Mouse (Mus musculus): Measurements from ENCODE around the gene Acoxl.

The Acoxl gene

DNA sequence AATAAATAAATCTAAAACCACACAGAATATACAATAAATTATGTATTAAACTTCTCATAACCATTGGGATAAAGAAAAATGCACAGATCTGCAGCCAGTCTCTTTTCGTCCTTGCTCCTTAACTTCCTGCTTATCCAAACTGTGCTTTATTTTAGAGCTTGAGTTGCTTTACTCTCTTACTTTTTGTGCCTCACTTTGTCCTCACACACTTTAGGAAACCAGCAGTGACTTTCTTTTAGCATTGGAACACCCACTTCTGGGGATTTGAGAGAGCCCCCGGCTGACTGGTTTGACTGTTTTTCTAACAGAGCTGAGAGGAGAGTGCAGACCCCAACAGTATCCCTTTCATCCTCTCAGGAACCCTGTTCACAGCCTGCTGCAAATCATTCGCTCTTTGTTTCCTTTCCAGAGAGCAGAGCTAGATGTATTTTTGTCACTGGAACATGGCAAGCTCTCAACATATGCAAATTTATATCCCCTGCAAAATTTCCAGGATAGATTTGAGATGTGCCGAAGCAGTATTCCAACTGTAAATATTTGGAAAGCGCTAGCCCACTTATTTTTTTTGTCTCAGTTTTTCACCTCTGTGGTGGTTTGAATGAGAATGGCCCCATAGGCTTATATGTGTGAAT is 199.7 kb downstream of the Acoxl start:
- DNase-seq, result no peak

DNA sequence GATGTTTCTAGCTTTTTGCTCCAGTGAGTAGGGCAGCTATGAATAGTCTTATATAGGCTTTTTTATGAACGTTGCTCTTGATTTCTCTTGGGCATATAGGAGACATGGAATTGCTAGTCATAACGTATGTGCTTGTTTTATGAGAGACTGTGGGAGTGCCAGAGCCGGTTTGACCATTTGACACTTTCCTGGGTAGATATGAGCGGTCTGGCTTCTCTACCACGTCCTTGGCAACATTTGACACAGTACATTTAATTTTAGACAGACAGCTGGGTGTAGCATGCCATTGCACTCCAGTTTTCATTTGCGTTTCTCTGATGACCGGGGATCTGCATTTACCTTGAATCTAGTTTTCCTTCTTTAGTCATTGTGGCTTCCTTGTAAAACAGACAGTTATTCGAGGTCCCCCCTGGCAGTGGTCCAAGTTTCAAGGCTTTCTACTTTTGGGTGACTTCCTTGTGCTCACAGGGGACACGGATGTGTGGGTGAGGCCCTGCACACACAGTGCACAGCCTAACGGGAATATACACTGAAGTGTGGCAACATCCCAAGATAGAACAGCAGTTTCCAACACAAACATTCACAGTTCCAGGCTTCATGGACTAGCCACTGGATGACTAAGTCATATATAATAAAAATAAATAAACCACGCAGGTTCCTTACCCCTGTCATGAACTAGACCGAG is 202.5 kb downstream of the Acoxl start:
- no peak for DNase-seq

DNA sequence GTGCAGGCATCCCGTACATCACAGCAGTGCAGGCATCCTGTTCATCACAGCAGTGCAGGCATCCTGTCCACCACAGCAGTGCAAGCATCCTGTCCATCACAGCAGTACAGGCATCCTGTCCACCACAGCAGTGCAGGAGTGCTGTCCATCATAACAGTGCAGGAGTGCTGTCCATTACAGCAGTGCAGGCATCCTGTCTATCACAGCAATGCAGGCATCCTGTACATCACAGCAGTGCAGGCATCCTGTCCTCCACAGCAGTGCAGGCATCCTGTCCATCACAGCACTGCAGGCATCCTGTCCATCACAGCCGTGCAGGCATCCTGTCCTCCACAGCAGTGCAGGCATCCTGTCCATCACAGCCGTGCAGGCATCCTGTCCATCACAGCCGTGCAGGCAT is 207.8 kb downstream of the Acoxl start:
- no peak for DNase-seq

DNA sequence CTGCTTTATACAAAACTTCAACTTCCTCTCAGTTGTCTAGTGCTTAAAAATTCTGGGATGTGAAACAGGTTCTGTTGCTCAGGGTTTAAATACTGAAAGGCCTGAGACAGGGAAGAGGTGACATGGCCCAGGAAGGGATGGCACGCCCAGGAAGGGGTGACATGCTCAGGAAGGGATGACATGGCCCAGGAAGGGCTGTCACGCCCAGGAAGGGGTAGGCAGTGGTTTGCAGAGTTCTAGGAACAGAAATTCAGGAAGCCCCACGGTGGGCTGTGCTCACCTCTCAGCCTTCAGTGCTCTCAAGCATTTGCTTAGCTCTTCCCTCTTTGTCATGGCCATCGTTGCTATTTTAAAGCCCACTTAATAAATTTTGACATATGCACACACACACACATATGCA is 216.2 kb downstream of the Acoxl start:
- DNase-seq, result no peak

DNA sequence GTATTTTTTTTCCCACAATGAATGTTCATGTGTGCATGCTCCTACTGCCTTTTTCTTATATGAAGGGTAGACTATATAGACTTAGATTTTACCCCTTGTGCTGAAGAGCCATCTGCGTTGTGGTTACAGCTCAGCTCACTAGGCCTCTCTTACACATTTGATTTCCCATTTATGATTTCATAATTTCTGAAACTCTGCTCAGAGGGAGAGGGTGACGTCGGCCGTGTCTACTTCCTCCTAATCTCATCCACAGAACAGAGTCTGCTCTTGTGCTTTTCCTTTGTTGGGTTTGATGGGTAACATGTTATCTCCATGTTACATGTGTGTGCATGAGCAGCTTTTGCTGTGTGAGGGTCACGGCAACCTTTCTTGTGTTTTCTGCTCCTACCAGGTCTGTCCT is 219.2 kb downstream of the Acoxl start:
- DNase-seq, result no peak

DNA sequence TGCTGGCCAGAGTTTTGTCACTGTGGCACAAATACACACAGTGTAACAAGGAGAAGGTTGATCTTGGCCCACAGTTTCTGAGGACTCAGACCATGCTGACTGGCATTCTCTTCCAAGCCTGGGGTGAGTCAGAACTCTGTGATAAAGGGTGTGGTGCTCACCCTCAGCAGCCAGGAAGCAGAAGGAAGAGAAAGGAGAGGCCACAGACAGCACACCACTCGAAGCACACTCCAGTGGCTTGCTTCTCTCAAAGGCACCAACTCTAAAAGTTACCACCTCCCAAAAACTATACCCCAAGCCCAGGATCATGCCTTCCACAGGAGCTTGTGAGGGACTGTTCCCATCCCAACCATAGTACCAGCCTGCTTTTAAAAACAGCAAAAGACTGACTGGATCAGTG is 220.0 kb downstream of the Acoxl start:
- DNase-seq, result no peak

DNA sequence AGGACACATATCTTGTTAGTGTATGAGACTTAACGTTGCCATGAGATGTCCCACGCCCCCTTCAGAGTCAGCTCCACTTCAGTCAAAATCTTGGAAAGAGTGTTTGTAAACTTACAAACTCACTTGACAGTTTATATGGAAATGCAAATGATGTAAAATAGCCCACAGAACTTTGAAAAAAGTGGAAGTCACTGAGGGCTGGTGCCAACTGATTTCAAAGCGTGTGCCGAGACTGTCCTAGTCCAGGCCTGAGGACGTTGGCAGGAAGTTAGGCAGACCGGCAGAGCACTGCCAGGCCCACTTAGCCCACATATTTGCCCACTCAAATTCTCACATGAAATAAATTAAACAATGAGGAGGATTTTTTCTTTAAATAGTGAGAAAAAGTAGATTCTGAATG is 221.5 kb downstream of the Acoxl start:
- no peak for DNase-seq

DNA sequence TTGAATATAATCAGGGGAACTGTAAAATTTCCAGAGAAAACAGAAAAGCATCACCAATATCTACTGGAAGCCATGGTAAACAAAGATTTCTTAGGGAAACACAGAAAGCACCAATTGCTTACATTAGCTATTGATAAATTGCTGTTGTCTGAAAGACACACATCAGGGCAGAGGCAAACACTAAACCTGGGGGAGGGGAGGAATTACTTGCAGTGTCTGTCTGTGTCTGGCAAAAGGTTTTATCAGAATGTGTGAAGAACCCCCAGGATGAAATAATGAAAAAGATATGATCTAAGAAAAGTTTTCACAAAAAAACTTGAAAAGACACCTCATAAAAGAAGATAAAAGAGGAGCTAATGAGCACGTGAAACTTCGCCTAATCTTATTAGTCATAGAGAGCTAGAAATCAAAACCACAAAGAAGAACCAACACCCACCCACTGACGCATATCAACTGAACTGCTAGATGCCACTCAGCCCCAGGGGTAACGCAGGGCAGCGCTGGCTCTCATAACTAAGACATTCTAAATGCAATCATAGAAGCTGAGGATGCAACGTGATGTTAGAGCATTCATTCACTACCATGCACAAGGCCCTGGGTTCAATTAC is 222.1 kb downstream of the Acoxl start:
- DNase-seq, result no peak

DNA sequence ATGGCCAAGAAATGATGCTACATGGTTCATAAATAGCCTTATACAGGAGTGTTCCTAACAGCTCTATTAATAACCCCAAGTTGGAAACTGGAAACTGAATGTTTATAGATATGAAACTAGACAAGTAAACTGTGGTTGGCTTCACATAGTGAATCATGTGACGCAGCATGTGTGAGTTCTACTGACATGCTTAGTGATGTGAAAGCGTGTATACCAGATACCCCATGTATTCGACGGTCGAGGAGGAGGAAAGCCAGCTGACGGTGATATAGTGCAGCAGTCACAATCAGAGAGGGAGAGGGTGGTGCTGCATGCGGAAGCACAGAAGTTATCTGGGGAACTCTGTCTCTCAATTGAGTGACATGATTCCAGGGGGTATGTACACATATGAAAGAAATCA is 222.8 kb downstream of the Acoxl start:
- no peak for DNase-seq

DNA sequence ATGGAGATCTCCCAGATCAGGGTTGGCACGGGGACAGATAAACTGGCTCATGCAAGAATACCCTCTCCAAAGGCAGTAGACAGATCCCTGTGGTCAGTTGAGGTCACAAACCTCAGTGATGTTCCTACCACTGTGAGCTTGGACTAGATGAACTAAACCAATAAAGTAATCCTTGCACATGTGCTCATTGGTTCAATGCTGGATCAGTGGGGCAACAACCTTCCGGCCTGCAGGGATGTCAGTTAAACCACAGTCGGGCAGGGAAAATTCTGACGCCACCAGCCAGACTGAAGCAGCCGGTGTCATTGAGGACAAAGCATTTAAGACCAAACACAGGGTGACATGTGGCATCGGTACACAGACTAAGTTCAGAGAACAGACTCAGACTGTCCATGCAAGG is 224.1 kb downstream of the Acoxl start:
- no peak for DNase-seq

DNA sequence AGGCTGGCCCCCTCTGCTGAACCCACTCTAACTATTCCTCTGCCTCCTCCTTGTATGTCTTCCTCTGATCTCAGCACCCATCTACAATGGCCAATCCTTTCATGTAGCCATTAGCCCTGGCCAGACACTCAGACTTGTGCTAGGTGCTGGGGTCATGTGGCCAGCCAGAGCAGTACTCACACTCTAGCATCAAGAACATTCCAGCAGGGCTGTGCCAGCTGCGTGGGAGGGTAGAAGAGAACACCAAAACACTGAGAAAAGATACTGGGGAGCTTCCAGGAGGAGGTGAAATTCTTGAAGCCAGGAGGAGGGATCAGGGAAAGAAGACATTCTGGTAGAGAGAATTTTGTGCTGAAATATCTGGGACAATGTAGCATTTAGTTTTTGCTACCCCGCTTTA is 226.3 kb downstream of the Acoxl start:
- no peak for DNase-seq

DNA sequence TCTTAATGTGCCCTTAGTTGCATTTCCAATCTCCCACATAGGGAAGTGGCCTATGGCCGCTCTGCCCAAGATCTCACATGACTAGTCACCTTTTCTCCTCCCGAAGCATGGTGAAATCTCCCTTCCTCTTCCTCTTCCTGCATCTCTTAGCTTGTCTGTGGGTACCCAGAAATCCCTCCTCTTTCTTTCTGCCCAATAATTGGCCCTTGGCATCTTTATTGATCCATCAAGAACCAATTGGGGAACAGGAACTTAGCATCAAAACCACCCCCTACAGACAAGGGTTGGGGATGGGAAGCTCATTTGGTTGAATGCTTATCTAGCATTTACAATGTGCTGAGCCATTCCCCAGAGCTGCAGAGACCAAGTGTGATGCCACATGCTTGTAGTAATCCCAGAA is 226.9 kb downstream of the Acoxl start:
- no peak for DNase-seq

DNA sequence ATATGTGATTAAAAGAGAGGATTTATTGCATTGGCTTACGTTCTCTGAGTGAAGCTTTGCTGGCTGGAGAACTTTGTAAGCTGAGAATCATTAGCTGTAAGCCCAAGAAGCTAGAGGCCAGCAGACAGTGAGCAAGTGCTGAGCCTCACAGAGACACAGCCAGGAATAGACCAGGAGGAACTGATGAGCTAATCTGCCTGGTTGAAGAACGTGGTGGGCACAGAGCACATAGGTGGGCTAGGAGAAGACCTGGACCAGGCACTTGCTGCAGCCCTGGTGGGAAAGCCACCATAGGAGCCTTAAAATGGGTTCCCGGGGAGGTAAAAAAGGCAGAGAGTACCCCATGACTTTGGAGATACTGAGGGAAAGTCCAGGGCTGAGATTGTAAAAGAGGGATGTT is 228.5 kb downstream of the Acoxl start:
- DNase-seq, result no peak

DNA sequence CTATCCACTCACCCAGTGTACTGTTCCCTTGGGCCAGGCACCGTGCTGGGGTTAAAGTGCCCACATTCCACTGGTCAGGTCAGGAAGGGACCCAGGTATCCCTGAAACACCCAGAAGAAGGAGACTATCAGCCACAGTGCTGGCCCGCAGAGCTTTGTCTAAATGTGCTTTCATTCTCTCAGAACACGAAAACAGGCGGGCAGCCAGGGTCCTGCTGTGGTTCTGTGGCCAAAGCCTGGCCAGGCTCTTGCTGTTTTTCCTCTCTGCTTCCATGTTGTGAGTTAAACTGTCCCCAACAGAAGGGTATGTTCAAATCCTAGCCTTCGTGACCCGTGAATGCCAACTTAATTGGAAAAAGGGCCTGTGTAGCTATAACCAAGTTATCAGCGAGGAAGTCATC is 228.9 kb downstream of the Acoxl start:
- no peak for DNase-seq

DNA sequence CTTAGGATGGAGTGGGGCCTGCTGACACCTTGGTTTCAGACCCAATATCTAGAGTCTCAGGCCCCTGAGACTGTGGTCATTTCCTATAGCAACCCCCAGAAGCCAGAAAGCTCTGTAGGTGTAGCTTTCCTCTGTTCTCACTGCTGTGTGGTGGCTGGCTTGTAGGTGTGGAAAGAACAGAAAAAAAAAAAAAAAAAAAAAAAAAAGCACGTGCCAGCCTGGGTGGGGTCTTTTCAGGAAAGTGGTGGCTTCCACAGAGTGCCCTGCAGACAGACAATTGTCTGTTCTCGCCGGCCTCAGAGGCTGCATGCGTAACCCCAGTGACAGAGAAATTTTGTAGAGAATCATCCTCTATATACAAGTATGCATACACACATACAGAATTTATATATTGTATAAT is 229.5 kb downstream of the Acoxl start:
- no peak for DNase-seq

DNA sequence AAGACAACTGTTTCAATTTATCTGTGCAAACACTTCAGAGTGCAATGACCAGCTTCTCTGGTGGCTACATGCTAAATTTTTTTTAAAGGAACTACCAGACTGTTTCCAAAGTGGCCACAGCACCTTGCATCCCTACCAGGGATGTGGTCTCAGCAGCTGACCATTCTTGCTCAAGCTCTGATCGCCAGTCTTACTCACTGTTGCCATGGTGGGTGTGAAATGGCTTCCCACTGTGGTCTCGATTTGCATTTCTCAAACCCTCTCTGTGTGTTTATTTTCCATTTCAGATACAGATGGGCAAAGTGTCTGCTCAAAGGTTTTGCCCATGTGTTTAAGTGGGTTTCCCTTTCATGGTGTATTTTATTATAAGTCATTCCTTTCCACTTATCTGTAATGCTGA is 230.3 kb downstream of the Acoxl start:
- no peak for DNase-seq

DNA sequence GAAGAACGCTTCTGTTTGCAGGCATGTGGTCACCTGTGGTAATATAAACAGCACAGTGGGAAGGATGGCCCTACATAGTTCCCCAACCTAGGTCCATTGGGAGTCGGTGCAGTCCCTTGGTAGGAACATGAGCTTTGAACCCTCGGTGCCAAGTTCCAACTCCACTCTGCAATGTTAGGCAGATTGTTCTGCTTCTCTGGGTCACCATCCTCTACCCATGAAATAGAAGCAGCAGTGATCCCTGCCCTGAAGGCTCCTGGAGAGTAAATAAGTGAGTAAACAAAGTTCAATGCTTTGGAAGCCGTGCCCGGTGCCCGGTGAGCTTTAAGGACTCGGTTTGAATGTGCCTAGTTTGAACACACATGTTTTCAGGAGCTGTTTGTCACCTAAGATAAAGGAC is 233.1 kb downstream of the Acoxl start:
- no peak for DNase-seq

DNA sequence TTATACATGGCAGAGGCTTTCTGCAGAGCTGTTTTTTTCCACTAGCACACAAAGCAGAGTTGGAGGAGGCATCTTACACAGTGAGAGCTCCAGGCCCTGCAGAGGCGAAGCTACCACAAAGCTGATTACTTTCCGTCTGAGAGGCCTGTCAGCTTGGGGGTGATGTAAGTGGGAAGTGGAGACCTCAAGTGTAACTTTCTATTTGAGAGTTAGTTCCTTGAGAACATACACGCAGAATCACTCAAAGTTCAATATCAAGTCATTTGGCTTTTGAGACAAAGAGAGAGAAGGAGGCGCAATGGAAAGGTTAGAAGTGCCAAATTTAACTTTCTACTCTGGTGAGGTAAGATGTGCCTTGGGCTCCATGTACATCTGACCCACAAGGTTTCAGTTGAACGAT is 234.3 kb downstream of the Acoxl start:
- no peak for DNase-seq

DNA sequence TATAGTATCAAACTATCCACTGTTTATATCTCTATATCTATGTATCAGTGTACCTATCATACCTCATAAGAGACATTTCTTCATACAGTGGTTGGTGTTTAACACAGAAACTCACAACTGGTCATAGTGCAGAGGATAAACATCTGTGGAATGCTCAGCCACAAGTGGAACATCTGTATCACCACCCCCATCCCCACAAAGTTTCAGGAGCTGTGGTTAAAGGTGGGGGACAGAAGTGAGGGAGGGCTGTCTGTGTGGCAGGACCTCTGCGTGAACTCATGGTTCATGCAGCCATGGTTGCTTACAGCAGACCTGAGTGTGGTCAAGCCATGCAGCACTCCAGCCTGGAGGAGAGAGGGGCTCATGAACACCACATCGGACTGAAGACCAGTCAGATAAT is 234.9 kb downstream of the Acoxl start:
- DNase-seq, result no peak

DNA sequence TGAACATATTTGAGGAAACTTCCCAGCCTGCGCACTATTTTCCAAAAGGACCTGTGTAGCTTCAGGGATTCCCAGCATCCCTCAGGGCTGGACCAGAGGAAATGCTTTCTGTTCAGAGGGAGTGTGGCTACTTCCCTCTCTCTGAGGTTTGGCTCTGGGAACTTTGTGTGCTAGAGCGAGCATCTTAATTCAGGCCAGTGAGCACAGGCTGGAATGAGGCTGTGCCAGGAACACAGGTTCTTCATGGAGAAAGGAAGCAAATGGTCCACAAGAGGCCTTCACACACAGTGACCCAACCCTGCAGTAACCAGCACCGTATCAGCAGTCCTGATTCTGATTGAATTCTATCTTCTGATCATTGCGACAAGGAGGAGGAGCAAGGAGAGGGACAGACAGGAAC is 238.3 kb downstream of the Acoxl start:
- no peak for DNase-seq

DNA sequence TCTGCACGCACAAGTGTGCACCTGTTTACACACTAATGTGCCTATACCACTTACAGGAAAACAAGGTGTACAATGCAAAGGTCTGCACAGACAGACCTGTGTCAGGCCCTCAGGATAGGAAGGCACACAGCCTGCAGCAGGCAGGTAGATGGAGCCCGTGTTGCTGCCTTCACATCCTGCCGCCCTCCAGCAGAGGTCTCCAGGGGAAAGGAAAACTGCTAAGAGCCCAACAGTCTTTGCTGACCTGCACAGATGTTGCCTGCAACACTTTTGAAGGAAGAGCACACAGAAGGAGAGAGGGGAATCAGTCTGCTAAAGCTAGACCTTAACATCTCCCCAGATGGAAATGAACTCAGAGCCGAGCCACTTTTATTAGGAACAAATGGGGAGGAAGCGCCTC is 240.2 kb downstream of the Acoxl start:
- DNase-seq, result no peak

DNA sequence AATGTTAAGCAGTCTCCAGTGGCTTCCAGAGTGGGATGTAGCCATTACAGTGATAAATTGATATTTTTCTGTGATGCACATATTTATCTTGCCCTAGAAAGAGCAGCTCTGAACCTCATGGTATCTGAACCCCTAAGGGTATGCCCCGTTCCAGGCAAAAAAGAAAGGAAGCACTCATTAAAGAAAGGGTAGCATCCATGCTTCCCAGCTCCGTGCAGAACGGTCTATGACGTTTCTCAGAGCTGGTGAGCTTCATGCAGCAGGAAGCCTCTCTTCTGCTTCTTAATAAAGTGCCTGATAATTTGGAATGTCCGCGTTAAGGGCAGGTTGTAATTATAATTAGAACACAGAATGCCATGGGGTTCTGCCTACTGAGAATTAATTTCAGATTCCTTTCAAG is 240.6 kb downstream of the Acoxl start:
- no peak for DNase-seq

DNA sequence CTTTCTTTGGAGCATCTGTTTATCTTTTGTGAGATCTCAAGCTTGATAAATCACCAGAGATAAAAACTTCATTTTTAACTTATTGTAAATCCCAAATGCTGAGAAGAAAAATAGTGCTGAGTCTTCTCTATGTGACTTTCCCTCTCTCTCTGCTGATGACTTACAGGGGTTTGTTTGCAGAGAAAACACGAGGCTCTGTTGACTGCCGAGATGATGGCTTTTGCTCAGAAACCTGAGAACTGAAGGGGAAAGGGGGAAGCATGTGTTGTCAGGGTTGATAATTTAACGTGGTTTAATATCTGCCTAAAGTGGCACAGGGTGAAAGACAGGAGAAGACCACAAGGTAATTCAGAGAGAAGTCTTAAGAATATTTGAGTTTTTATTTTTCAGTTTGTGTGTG is 245.2 kb downstream of the Acoxl start:
- DNase-seq, result no peak

DNA sequence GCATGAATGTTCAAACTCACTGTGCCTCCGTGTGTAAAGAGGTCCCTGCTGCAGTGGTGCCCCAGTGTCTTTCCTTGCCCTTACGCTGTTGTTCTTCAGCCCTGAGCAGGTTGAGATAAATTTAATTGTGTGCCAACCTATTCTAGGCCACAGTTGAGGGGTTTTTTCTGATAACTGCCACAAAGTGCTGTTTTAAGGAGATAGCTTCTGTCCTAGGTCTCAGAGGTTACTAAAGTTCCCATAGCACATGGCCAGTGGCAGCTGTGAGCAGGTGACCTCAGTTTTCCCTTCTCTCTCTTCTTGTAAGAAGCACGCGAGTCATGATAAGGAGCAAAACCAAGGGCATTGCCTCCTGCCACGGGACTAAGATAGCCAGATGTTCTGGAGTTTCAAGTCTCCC is 245.9 kb downstream of the Acoxl start:
- no peak for DNase-seq

DNA sequence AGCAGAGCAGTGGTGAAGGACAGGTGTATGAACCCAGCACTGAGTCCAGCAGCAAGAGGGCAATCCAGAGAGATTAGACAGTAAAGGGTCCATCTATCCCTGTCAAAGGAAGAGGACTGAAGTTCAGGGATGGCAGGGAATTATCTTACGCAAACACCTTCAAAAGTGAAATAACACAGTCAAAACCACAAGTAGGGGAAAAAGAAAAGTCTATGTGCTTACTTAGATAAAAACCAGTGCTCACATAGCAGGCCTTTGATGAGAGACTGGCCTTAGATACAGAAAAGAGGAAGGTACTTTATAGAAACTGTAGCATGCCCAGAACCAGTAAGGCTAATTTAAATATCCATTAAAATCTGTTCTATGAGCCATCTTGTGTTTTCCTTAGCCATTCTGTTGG is 246.8 kb downstream of the Acoxl start:
- DNase-seq, result no peak
